Mouse (Mus musculus): ENCODE measurements around the gene Slc31a1. TPM values are rescaled to one million over a fixed set of nuclear protein-coding genes. Genes with fewer than 3 reads are reported as not detected.

Gene Slc31a1
- 98.3 TPM for polyA plus RNA-seq (2014; fragmentation: Illumina TruSeq; extraction: RNeasy Lipid Tissue Mini Kit (QIAGEN cat#74804))

DNA sequence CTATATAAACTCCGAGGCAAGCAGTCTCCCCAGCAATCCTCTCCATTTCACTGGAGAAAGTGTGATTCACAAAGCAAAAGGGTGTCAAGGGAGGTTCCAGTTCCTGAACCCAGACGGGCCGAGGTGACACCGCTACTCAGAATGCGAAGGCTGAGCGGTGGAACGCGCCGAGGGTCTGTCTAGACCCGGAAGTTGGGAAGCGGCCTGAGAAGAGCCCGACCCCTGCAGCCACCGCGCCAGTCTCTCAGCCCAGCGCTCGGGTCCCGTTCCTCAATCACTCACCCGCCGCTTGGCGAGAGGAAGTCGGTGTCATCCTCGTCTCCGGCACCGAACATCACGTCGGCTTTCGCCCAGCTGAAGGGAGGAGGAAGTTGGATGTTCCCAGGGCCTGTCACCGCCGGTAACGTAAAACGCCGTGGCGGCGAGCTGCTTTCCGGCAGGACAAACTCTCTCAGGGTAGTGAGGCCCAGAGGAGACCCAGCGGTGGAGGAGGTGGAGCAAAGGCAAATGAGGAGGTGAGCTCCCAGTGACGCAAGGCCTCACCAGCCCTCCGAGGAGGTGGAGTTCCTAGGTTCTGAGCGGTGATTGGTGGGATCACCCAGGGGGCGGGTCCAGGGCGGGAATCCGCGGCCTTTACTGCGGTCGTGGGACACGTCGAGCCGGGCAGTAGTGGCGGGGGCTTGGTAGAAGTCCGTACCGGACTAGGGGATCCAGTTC, at the start of gene Slc31a1, which contains the start of gene Fkbp15:
Gene Slc31a1 (plus strand): TSS at position 640 of the 717 bp plus-strand sequence.
Gene Fkbp15 (minus strand): TSS at position 461 of the 717 bp plus-strand sequence.

DNA sequence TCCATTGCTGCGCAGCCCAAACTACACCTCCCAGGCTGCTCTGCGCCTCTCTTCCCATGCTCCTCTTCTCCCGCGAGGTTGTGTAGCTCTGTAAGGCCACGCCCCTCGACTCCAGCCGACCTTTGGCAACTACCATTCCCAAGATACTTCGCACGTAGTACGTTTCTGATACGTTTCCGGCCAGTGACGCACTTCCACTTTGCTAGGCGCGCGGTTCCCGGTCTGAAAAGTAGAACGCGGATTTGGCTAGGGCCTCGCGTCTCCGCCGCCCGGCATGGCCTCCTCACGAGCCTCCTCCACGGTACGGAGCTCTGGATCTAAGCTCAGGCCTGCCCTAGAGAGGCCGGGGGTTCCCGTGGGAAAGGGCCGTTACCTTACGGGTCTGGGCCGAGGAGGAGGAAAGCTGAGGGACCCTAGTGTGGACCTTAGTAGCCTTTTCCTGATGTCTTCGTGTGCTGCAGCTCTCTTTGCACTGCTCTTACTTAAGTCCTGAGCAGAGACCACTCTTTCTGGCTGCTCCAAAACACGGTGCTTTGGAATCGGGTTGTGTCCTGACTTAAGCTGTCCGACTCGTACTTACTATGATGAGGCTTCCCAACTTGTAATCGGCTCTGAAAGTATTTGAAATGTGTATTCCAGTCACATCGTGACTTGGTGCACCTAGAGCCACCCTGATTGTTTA, 48.2 kb downstream of the Slc31a1 start, which contains the start of the genes Cdc26 and Prpf4:
Gene Cdc26 (minus strand): TSS at position 42 of the 682 bp plus-strand sequence.
Gene Prpf4 (plus strand): TSS at position 197 of the 682 bp plus-strand sequence.

DNA sequence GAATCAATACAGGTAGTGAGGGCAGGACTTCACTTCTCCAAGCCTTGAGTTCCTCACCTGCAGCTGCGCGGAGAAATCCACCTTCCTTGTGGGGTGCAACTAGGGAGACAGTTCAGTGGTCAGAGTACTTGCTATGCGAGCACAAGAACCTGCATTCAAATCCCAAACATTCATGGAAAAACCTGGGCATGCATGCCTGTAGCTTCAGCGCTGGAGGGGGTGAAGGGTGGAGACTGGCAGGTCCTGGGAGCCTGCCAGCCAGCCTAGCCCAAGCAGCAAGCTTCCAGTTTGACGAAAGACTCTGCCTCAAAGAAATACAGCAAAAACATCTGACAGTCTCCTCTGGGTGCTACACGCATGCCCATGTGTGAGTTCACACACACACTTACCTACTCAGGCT, 74.6 kb downstream of the Slc31a1 start, which contains the start of gene Rnf183:
Gene Rnf183 (minus strand): TSS at position 172 of the 400 bp plus-strand sequence.

Other genes with a start within 250 kb of the Slc31a1 start
- gene Mup21, start 209.9 kb upstream of the Slc31a1 start, polyA plus RNA-seq (2014; fragmentation: Illumina TruSeq; extraction: RNeasy Lipid Tissue Mini Kit (QIAGEN cat#74804)), result not detected
- 44.2 TPM for gene Zfp37, start 129.7 kb upstream of the Slc31a1 start, polyA plus RNA-seq (2014; fragmentation: Illumina TruSeq; extraction: RNeasy Lipid Tissue Mini Kit (QIAGEN cat#74804))
- gene Slc31a2, start 98.2 kb upstream of the Slc31a1 start, polyA plus RNA-seq (2014; fragmentation: Illumina TruSeq; extraction: RNeasy Lipid Tissue Mini Kit (QIAGEN cat#74804)), result 11.1 TPM
- gene Fkbp15, start 179 bp upstream of the Slc31a1 start, polyA plus RNA-seq (2014; fragmentation: Illumina TruSeq; extraction: RNeasy Lipid Tissue Mini Kit (QIAGEN cat#74804)), result 16.6 TPM
- gene Cdc26, start 47.9 kb downstream of the Slc31a1 start, polyA plus RNA-seq (2014; fragmentation: Illumina TruSeq; extraction: RNeasy Lipid Tissue Mini Kit (QIAGEN cat#74804)), result 79.3 TPM
- gene Prpf4, start 48.1 kb downstream of the Slc31a1 start, polyA plus RNA-seq (2014; fragmentation: Illumina TruSeq; extraction: RNeasy Lipid Tissue Mini Kit (QIAGEN cat#74804)), result 16.1 TPM
- not detected for gene Rnf183, start 74.5 kb downstream of the Slc31a1 start, polyA plus RNA-seq (2014; fragmentation: Illumina TruSeq; extraction: RNeasy Lipid Tissue Mini Kit (QIAGEN cat#74804))
- 4.3 TPM for gene Wdr31, start 110.2 kb downstream of the Slc31a1 start, polyA plus RNA-seq (2014; fragmentation: Illumina TruSeq; extraction: RNeasy Lipid Tissue Mini Kit (QIAGEN cat#74804))
- 0.54 TPM for gene Bspry, start 119.3 kb downstream of the Slc31a1 start, polyA plus RNA-seq (2014; fragmentation: Illumina TruSeq; extraction: RNeasy Lipid Tissue Mini Kit (QIAGEN cat#74804))
- not detected for gene Hdhd3, start 142.7 kb downstream of the Slc31a1 start, polyA plus RNA-seq (2014; fragmentation: Illumina TruSeq; extraction: RNeasy Lipid Tissue Mini Kit (QIAGEN cat#74804))
- 0.71 TPM for gene Alad, start 159.2 kb downstream of the Slc31a1 start, polyA plus RNA-seq (2014; fragmentation: Illumina TruSeq; extraction: RNeasy Lipid Tissue Mini Kit (QIAGEN cat#74804))
- 50.5 TPM for gene Pole3, start 164.3 kb downstream of the Slc31a1 start, polyA plus RNA-seq (2014; fragmentation: Illumina TruSeq; extraction: RNeasy Lipid Tissue Mini Kit (QIAGEN cat#74804))
- 0.77 TPM for gene 4933430I17Rik, start 164.6 kb downstream of the Slc31a1 start, polyA plus RNA-seq (2014; fragmentation: Illumina TruSeq; extraction: RNeasy Lipid Tissue Mini Kit (QIAGEN cat#74804))
- 6.6 TPM for gene Rgs3, start 199.1 kb downstream of the Slc31a1 start, polyA plus RNA-seq (2014; fragmentation: Illumina TruSeq; extraction: RNeasy Lipid Tissue Mini Kit (QIAGEN cat#74804))

Data from ovary, adult 10 weeks (tissue).